In the genomic region with DNA sequence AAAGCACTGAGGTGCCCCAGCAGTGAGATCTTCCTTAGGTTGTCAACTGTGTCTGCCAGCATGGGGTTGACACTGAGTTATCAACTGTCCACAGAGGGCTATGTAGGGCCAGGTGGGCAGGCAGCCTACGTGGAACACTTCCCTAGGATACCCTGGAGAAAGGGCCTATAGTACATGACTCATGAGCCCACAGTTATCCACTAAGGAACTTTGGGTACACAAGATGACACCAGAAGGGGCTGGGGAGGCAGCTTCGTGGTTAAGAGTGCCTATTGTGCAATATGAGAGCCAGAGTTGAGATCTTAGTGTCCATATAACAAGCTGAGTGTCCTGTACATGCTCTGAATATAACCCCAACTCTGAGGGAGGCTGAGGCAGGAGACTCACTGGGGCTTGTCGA, we compare ENCODE assay signal across 22 mouse cellular contexts. TPM values are rescaled to one million over a fixed set of nuclear protein-coding genes. Genes with fewer than 3 reads are reported as not detected.
DNase-seq lines count a peak whose midpoint lies in the region; ATAC-seq lines count a peak whose summit lies in the region.
"Had no signal": no experiment of that assay in that cellular context is flagged by ENCODE, and none has a peak within 500 bp of the region (broad histone marks: within the 10 kb centered on the region; RNA-seq: fewer than 3 reads in every experiment).

No protein-coding gene starts in this region.

- peak; percentile 29 for DNase-seq in 416B (ENCODE audit: low read depth)
- DNase-seq in left cerebral cortex, adult 8-10 months (ENCODE audit: low spot score in 2 of 2): no peak
- DNase-seq in adrenal gland, postnatal 10 days: no peak
- no peak for DNase-seq in kidney, postnatal 14 days
- DNase-seq: adrenal gland, adult 2 months; adrenal gland, adult 8-10 months; adrenal gland, postnatal 14 days; adrenal gland, postnatal 25 days; adrenal gland, postnatal 36 days; B cell, adult 2 months; cerebellum, adult 11 months; cerebellum, adult 11-12 months; cerebellum, adult 18-20 months; cerebellum, adult 2 months; cerebellum, adult 8-10 months had no signal

- ATAC-seq in common myeloid progenitor, adult 5-6 weeks (replicated peaks; ENCODE audit: low read depth, poor library complexity, severe bottlenecking): peak; percentile 51
- peak; percentile 73 for ATAC-seq in granulocyte monocyte progenitor cell, adult 5-6 weeks (replicated peaks; ENCODE audit: poor library complexity, severe bottlenecking)
- peak; percentile 67 for ATAC-seq in megakaryocyte progenitor cell, adult 5-6 weeks (replicated peaks; ENCODE audit: poor library complexity)
- ATAC-seq in cerebellum, adult (ENCODE audit: insufficient number of reproducible peaks, low FRiP score, low TSS enrichment): no peak
- ATAC-seq: activated CD4-positive, CD25-positive, alpha-beta regulatory T cell, adult 4 months; CD4-positive, CD25-positive, alpha-beta regulatory T cell, adult 4 months; Patski had no signal

RNA-seq across cellular contexts. Expression of a gene that starts 21.2 kb away (rescaled TPM):
- 18.3 and 20.3 TPM in 2 replicates for total RNA-seq in common myeloid progenitor, adult 5-6 weeks (2017)
- 5.2 and 10.2 TPM in 2 replicates for total RNA-seq in granulocyte monocyte progenitor cell, adult 5-6 weeks (2014; fragmentation: Nextera tagmentation)
- total RNA-seq in granulocyte monocyte progenitor cell, adult 5-6 weeks (2017): 17.1 and 20.9 TPM in 2 replicates
- 10.0 and 14.6 TPM in 2 replicates for total RNA-seq in megakaryocyte progenitor cell, adult 5-6 weeks (2015)
- total RNA-seq in megakaryocyte progenitor cell, adult 5-6 weeks (2017): 13.7 and 16.9 TPM in 2 replicates
- total RNA-seq in left cerebral cortex, adult 8-10 months (2022): 10 to 100 TPM; 13.5 to 17.0 (median 14.1) TPM
- 10 to 100 TPM; 22.6 to 27.2 TPM for total RNA-seq in adrenal gland, postnatal 10 days (2021)

RNA-seq across cellular contexts. Expression of a gene that starts 27.0 kb away (rescaled TPM):
- total RNA-seq in common myeloid progenitor, adult 5-6 weeks (2017): 273 and 299 TPM in 2 replicates
- total RNA-seq in granulocyte monocyte progenitor cell, adult 5-6 weeks (2014; fragmentation: Nextera tagmentation): 182 and 191 TPM in 2 replicates
- total RNA-seq in granulocyte monocyte progenitor cell, adult 5-6 weeks (2017): 337 and 373 TPM in 2 replicates
- total RNA-seq in megakaryocyte progenitor cell, adult 5-6 weeks (2015): 230 and 234 TPM in 2 replicates
- total RNA-seq in megakaryocyte progenitor cell, adult 5-6 weeks (2017): 325 and 344 TPM in 2 replicates
- total RNA-seq in left cerebral cortex, adult 8-10 months (2022): 100 to 1,000 TPM; 439 to 442 (median 441) TPM
- 100 to 1,000 TPM; 429 to 477 TPM for total RNA-seq in adrenal gland, postnatal 10 days (2021)
